In the genomic region with DNA sequence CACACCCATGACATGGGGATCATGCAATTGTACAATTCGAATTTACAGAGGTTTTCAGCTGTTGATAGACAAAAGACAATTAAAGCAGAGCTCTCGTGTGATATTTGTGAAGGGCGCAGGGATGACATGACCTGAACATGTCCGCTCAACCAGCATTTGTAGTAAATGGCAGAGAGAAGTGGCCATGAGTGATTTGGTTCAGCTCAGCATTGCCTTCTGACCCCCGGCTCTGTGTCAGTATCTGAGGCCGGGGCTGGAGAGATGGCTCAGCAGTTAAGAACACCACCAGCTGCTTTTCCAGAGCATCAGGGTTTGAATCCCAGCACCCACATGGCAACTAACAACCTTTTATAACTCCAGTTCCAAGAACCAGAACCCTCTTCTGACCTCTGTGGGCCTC, we compare ENCODE assay signal across 34 mouse cellular contexts. TPM values are rescaled to one million over a fixed set of nuclear protein-coding genes. Genes with fewer than 3 reads are reported as not detected.
"Had no signal": no experiment of that assay in that cellular context is flagged by ENCODE, and none has a peak within 500 bp of the region (broad histone marks: within the 10 kb centered on the region; RNA-seq: fewer than 3 reads in every experiment).

No protein-coding gene starts in this region.

- H3K27ac ChIP-seq: heart, adult 2 months; heart, embryonic 13.5 days; heart, embryonic 15.5 days; hindbrain, embryonic 10.5 days; hindbrain, embryonic 12.5 days; hindbrain, embryonic 13.5 days; hindbrain, embryonic 14.5 days; hindbrain, embryonic 15.5 days; hindbrain, postnatal 0 days; kidney, embryonic 15.5 days; kidney, postnatal 0 days; layer of hippocampus, adult 2 months; left cerebral cortex, adult 2 months had no signal

- H3K36me3 ChIP-seq: heart, embryonic 13.5 days; heart, embryonic 15.5 days; hindbrain, embryonic 10.5 days; hindbrain, embryonic 12.5 days; hindbrain, embryonic 13.5 days; hindbrain, embryonic 15.5 days; kidney, embryonic 15.5 days had no signal

- H3K4me2 ChIP-seq: heart, embryonic 13.5 days; heart, embryonic 15.5 days; hindbrain, embryonic 12.5 days; hindbrain, embryonic 13.5 days; hindbrain, embryonic 14.5 days; hindbrain, embryonic 15.5 days; kidney, embryonic 15.5 days had no signal

- H3K4me1 ChIP-seq: heart, embryonic 13.5 days; heart, embryonic 15.5 days; hindbrain, embryonic 10.5 days; hindbrain, embryonic 12.5 days had no signal

- H3K9ac ChIP-seq: heart, embryonic 13.5 days; heart, embryonic 15.5 days; hindbrain, embryonic 12.5 days; hindbrain, embryonic 13.5 days; hindbrain, embryonic 14.5 days; hindbrain, embryonic 15.5 days; kidney, embryonic 15.5 days had no signal

- H3K9me3 ChIP-seq: heart, embryonic 13.5 days; heart, embryonic 15.5 days; hindbrain, embryonic 10.5 days; hindbrain, embryonic 12.5 days; hindbrain, embryonic 13.5 days; hindbrain, embryonic 15.5 days; kidney, embryonic 15.5 days had no signal

- H3K4me3 ChIP-seq: heart, adult 2 months; heart, embryonic 13.5 days; heart, embryonic 15.5 days; hindbrain, embryonic 10.5 days; hindbrain, embryonic 12.5 days; hindbrain, embryonic 13.5 days; hindbrain, embryonic 15.5 days; kidney, embryonic 15.5 days; layer of hippocampus, adult 2 months; left cerebral cortex, adult 2 months had no signal

- H3K27me3 ChIP-seq: heart, embryonic 13.5 days; heart, embryonic 15.5 days; hindbrain, embryonic 12.5 days; hindbrain, embryonic 13.5 days; hindbrain, embryonic 15.5 days; kidney, embryonic 15.5 days had no signal

- ATAC-seq: hindbrain, embryonic 16.5 days; hindbrain, postnatal 0 days; inflammation-experienced regulatory T-cells, adult 6 months; intestine, embryonic 16.5 days; intestine, postnatal 0 days had no signal

- DNase-seq: heart, adult 2 months; heart, postnatal 10 days; heart, postnatal 14 days; heart, postnatal 36 days; heart, postnatal 4 days; kidney, adult 11 months; kidney, adult 18-20 months; kidney, adult 2 months; kidney, adult 8-10 months; kidney, adult 9 months; kidney, postnatal 10 days; kidney, postnatal 14 days; kidney, postnatal 25 days; kidney, postnatal 36 days; kidney, postnatal 4 days; layer of hippocampus, adult 9-11 months; layer of hippocampus, postnatal 36 days had no signal

RNA-seq across cellular contexts. Expression of a gene that starts 10.2 kb away (rescaled TPM):
- polyA plus RNA-seq: heart, postnatal 0 days had no signal
